Comparison of ENCODE assay signal across 27 mouse cellular contexts in genomic region chr4:150043591-150043990, GRCm38 (mm10). TPM values are rescaled to one million over a fixed set of nuclear protein-coding genes. Genes with fewer than 3 reads are reported as not detected.
DNase-seq lines count a peak whose midpoint lies in the region; ATAC-seq and TF ChIP-seq lines count a peak whose summit lies in the region.
"Had no signal": no experiment of that assay in that cellular context is flagged by ENCODE, and none has a peak within 500 bp of the region (broad histone marks: within the 10 kb centered on the region; RNA-seq: fewer than 3 reads in every experiment).

No protein-coding gene starts in this region.

- intact Hi-C loops in left cerebral cortex, adult 2 months (cut with DNase I): no loop called here

- no peak for ATAC-seq in midbrain, postnatal 0 days (ENCODE audit: low FRiP score)
- ATAC-seq in midbrain, embryonic 15.5 days (replicated peaks): no peak
- ATAC-seq in stomach, postnatal 0 days (ENCODE audit: low FRiP score, low TSS enrichment): no peak
- no peak for ATAC-seq in hindbrain, embryonic 14.5 days (ENCODE audit: low FRiP score)
- ATAC-seq: forebrain, embryonic 14.5 days; forebrain, postnatal 0 days; intestine, postnatal 0 days had no signal

- no peak overlapping the region for H3K9ac ChIP-seq in midbrain, postnatal 0 days (replicated peaks; ENCODE audit: low read length, poor library complexity, severe bottlenecking)
- no peak overlapping the region for H3K9ac ChIP-seq in midbrain, embryonic 15.5 days
- H3K9ac ChIP-seq in MEL (ENCODE audit: control insufficient read depth, low read depth, low read length, poor library complexity, severe bottlenecking): no peak overlapping the region
- H3K9ac ChIP-seq in stomach, postnatal 0 days (ENCODE audit: low read length): no peak overlapping the region
- no peak overlapping the region for H3K9ac ChIP-seq in hindbrain, embryonic 14.5 days
- H3K9ac ChIP-seq: forebrain, postnatal 0 days; heart, embryonic 13.5 days; hindbrain, embryonic 15.5 days had no signal

- no peaks in the 10 kb centered on the region for H3K9me3 ChIP-seq in midbrain, postnatal 0 days (ENCODE audit: low read length)
- no peaks in the 10 kb centered on the region for H3K9me3 ChIP-seq in midbrain, embryonic 15.5 days
- no peaks in the 10 kb centered on the region for H3K9me3 ChIP-seq in MEL (replicated peaks; ENCODE audit: insufficient read depth, low read length)
- H3K9me3 ChIP-seq in stomach, postnatal 0 days (ENCODE audit: control insufficient read depth, low read length): no peaks in the 10 kb centered on the region
- no peaks in the 10 kb centered on the region for H3K9me3 ChIP-seq in hindbrain, embryonic 14.5 days (ENCODE audit: control insufficient read depth, low read length)
- H3K9me3 ChIP-seq: heart, embryonic 13.5 days; hindbrain, embryonic 15.5 days had no signal

- H3K4me1 ChIP-seq in cerebellum, adult 2 months (ENCODE audit: control insufficient read depth, insufficient read depth, low read length): peaks cover 4% of the 10 kb centered on the region; the same call in 1 of the 2 replicates
- peaks cover 12% of the 10 kb centered on the region for H3K4me1 ChIP-seq in midbrain, postnatal 0 days (ENCODE audit: insufficient read depth, low read length)
- peaks cover 11% of the 10 kb centered on the region for H3K4me1 ChIP-seq in midbrain, embryonic 15.5 days
- H3K4me1 ChIP-seq in MEL (ENCODE audit: control insufficient read depth in 1 of 2, insufficient read depth in 2 of 2, low read length in 2 of 2): no peaks in the 10 kb centered on the region
- H3K4me1 ChIP-seq in stomach, postnatal 0 days (replicated peaks; ENCODE audit: control insufficient read depth, insufficient read depth): no peaks in the 10 kb centered on the region; the same call in 1 of the 2 replicates
- peaks cover 12% of the 10 kb centered on the region for H3K4me1 ChIP-seq in hindbrain, embryonic 14.5 days (replicated peaks; ENCODE audit: control insufficient read depth, insufficient read depth, low read length)

- no peaks in the 10 kb centered on the region for H3K79me2 ChIP-seq in MEL (ENCODE audit: control insufficient read depth, insufficient read depth, low read length, poor library complexity)

- TF ChIP-seq POLR2A in cerebellum, adult 2 months (IDR thresholded peaks at IDR 0.05; ENCODE audit: borderline replicate concordance, insufficient read depth, low read length): no peak
- TF ChIP-seq POLR2A in MEL (IDR thresholded peaks at IDR 0.05; ENCODE audit: control insufficient read depth in 1 of 2, insufficient read depth in 1 of 2, low read depth in 1 of 2, low read length in 2 of 2, poor library complexity in 1 of 2): no peak

- TF ChIP-seq RAD21 in MEL (IDR thresholded peaks at IDR 0.05; ENCODE audit: low read depth, low read length): no peak

- no peaks in the 10 kb centered on the region for H3K27me3 ChIP-seq in cerebellum, adult 2 months (ENCODE audit: control insufficient read depth, insufficient read depth, low read length)
- H3K27me3 ChIP-seq in midbrain, postnatal 0 days (ENCODE audit: insufficient read depth, low read length): peaks cover 17% of the 10 kb centered on the region
- H3K27me3 ChIP-seq in midbrain, embryonic 15.5 days (replicated peaks): peaks cover 27% of the 10 kb centered on the region
- peaks cover 4 to 7% of the 10 kb centered on the region in 2 experiments for H3K27me3 ChIP-seq in MEL (ENCODE audit: control insufficient read depth in 1 of 2, insufficient read depth in 2 of 2, low read length in 2 of 2)
- H3K27me3 ChIP-seq in stomach, postnatal 0 days (ENCODE audit: control insufficient read depth, insufficient read depth, low read length): peaks cover 2% of the 10 kb centered on the region; the same call in 1 of the 2 replicates
- peaks cover 23% of the 10 kb centered on the region for H3K27me3 ChIP-seq in hindbrain, embryonic 14.5 days (ENCODE audit: control insufficient read depth, insufficient read depth, low read length)
- H3K27me3 ChIP-seq: CH12.LX had no signal

- H3K36me3 ChIP-seq in midbrain, postnatal 0 days (ENCODE audit: insufficient read depth, low read length): no peaks in the 10 kb centered on the region
- H3K36me3 ChIP-seq in midbrain, embryonic 15.5 days (replicated peaks): no peaks in the 10 kb centered on the region
- no peaks in the 10 kb centered on the region for H3K36me3 ChIP-seq in MEL (ENCODE audit: control insufficient read depth in 1 of 2, insufficient read depth in 2 of 2, low read length in 2 of 2)
- H3K36me3 ChIP-seq in stomach, postnatal 0 days (ENCODE audit: control insufficient read depth, insufficient read depth, low read length): no peaks in the 10 kb centered on the region
- H3K36me3 ChIP-seq in hindbrain, embryonic 14.5 days (replicated peaks; ENCODE audit: control insufficient read depth, insufficient read depth): no peaks in the 10 kb centered on the region
- H3K36me3 ChIP-seq: forebrain, embryonic 10.5 days; G1E; heart, embryonic 13.5 days; hindbrain, embryonic 15.5 days had no signal

- WGBS in cerebellum, adult 2 months: 98% methylated on average over 9 of the region's 9 CpGs
- WGBS in midbrain, postnatal 0 days: 97% methylated on average over 9 of the region's 9 CpGs
- 96% methylated on average over 9 of the region's 9 CpGs for WGBS in midbrain, embryonic 15.5 days
- WGBS in stomach, postnatal 0 days: 93% methylated on average over 9 of the region's 9 CpGs
- WGBS in hindbrain, embryonic 14.5 days: 94% methylated on average over 9 of the region's 9 CpGs

- H3K27ac ChIP-seq in cerebellum, adult 2 months (ENCODE audit: insufficient read depth, low read length): no peak overlapping the region
- no peak overlapping the region for H3K27ac ChIP-seq in midbrain, postnatal 0 days (ENCODE audit: low read depth, low read length)
- no peak overlapping the region for H3K27ac ChIP-seq in midbrain, embryonic 15.5 days
- H3K27ac ChIP-seq in MEL (ENCODE audit: control insufficient read depth, low read depth, low read length): no peak overlapping the region
- no peak overlapping the region for H3K27ac ChIP-seq in stomach, postnatal 0 days (replicated peaks)
- H3K27ac ChIP-seq in left cerebral cortex, adult 2 months: no peak overlapping the region
- H3K27ac ChIP-seq in hindbrain, embryonic 14.5 days: no peak overlapping the region
- H3K27ac ChIP-seq: forebrain, embryonic 10.5 days; gastrocnemius, adult 2 months; heart, embryonic 13.5 days; hindbrain, embryonic 15.5 days had no signal

- H3K4me2 ChIP-seq in midbrain, postnatal 0 days (ENCODE audit: low read depth, low read length, poor library complexity, severe bottlenecking): no peak overlapping the region
- H3K4me2 ChIP-seq in midbrain, embryonic 15.5 days: no peak overlapping the region
- no peak overlapping the region for H3K4me2 ChIP-seq in stomach, postnatal 0 days (replicated peaks; ENCODE audit: low read depth)
- no peak overlapping the region for H3K4me2 ChIP-seq in hindbrain, embryonic 14.5 days (replicated peaks)
- H3K4me2 ChIP-seq: heart, embryonic 13.5 days; hindbrain, embryonic 15.5 days had no signal

- TF ChIP-seq EP300 in MEL (IDR thresholded peaks at IDR 0.05; ENCODE audit: low read depth in 1 of 2, low read length in 2 of 2): no peak
- no peak for TF ChIP-seq EP300 in stomach, postnatal 0 days (optimal IDR thresholded peaks at IDR 0.05)

- no peak overlapping the region for H3K4me3 ChIP-seq in cerebellum, adult 2 months (replicated peaks; ENCODE audit: insufficient read depth, low read depth, low read length)
- H3K4me3 ChIP-seq in midbrain, postnatal 0 days (ENCODE audit: low read depth, low read length): no peak overlapping the region
- no peak overlapping the region for H3K4me3 ChIP-seq in midbrain, embryonic 15.5 days
- no peak overlapping the region for H3K4me3 ChIP-seq in MEL (ENCODE audit: control insufficient read depth in 1 of 2, insufficient read depth in 1 of 2, low read depth in 2 of 2, low read length in 2 of 2)
- H3K4me3 ChIP-seq in stomach, postnatal 0 days (ENCODE audit: low read depth, low read length): no peak overlapping the region
- no peak overlapping the region for H3K4me3 ChIP-seq in left cerebral cortex, adult 2 months
- no peak overlapping the region for H3K4me3 ChIP-seq in hindbrain, embryonic 14.5 days (replicated peaks; ENCODE audit: low read length)
- H3K4me3 ChIP-seq: forebrain, embryonic 10.5 days; gastrocnemius, adult 2 months; heart, embryonic 13.5 days; hindbrain, embryonic 15.5 days had no signal

- DNase-seq in cerebellum, adult 2 months: no peak
- DNase-seq in cerebellum, adult 11-12 months: no peak
- DNase-seq in midbrain, postnatal 0 days (ENCODE audit: low spot score): no peak
- peak; percentile 22 for DNase-seq in MEL (ENCODE audit: low read depth, low spot score)
- DNase-seq in stomach, postnatal 0 days (ENCODE audit: low spot score): no peak
- no peak for DNase-seq in left cerebral cortex, adult 2 months (ENCODE audit: extremely low spot score in 1 of 2, low spot score in 2 of 2)
- no peak for DNase-seq in hindbrain, embryonic 14.5 days (ENCODE audit: low spot score)
- DNase-seq: adrenal gland, adult 2 months; adrenal gland, postnatal 14 days; B cell, adult 2 months; cerebellum, adult 11 months; cerebellum, adult 9-10 months; cerebellum, postnatal 14 days; forebrain, postnatal 0 days; gastrocnemius, adult 2 months; gastrocnemius, postnatal 14 days; heart, adult 11 months; heart, postnatal 14 days; heart, postnatal 4 days had no signal

- TF ChIP-seq CTCF in cerebellum, adult 2 months (IDR thresholded peaks at IDR 0.05; ENCODE audit: borderline replicate concordance, insufficient read depth, low read depth, low read length): peak; percentile 12; the same call in 1 of the 2 replicates
- 0 out of 2 replicates have a peak, but pooled peaks have one; percentile 6 for TF ChIP-seq CTCF in midbrain, postnatal 0 days (IDR thresholded peaks at IDR 0.05)
- TF ChIP-seq CTCF in MEL (IDR thresholded peaks at IDR 0.05 in 2 of 3, conservative IDR thresholded peaks at IDR 0.05 in 1 of 3; ENCODE audit: control insufficient read depth in 1 of 3, insufficient read depth in 1 of 3, low read depth in 2 of 3, low read length in 3 of 3, poor library complexity in 1 of 3, severe bottlenecking in 1 of 3): peak; percentile 26 to 41 (median 28); a peak in 3 of 6 replicates
- 0 out of 2 replicates have a peak, but pooled peaks have one; percentile 19 for TF ChIP-seq CTCF in stomach, postnatal 0 days (IDR thresholded peaks at IDR 0.05; ENCODE audit: low read depth)
- TF ChIP-seq CTCF in left cerebral cortex, adult 2 months (IDR thresholded peaks at IDR 0.05): no peak; the same call in 1 of the 2 replicates

RNA-seq across cellular contexts. Expression of gene H6pd, which starts 34.8 kb away (rescaled TPM):
- polyA plus RNA-seq in cerebellum, adult 2 months (2012; rRNA removed): 11.6 and 14.1 TPM in 2 replicates
- total RNA-seq in midbrain, postnatal 0 days (2014; rRNA removed): 12.6 and 13.6 TPM in 2 replicates
- 3.2 and 3.7 TPM in 2 replicates for polyA plus RNA-seq in midbrain, postnatal 0 days (2015; fragmentation: Nextera tagmentation; extraction: Ambion mirVana)
- 2.5 and 3.1 TPM in 2 replicates for polyA plus RNA-seq in midbrain, embryonic 15.5 days (2015; fragmentation: Nextera tagmentation; extraction: Ambion mirVana)
- 6.9 and 7.8 TPM in 2 replicates for total RNA-seq in MEL (2012; rRNA removed)
- polyA plus RNA-seq in MEL (2012; ENCODE audit: insufficient read depth in 1 of 2, insufficient read length in 2 of 2, low read depth in 1 of 2, low replicate concordance in 2 of 2, missing spikeins in 1 of 2): 10 to 100 TPM in 1 of 2 experiments, not detected in 1; 10.8 TPM
- polyA plus RNA-seq in stomach, postnatal 0 days (2015; fragmentation: Nextera tagmentation; extraction: Ambion mirVana): 11.8 and 12.3 TPM in 2 replicates
- 10 to 100 TPM; 11.6 to 16.0 TPM for total RNA-seq in left cerebral cortex, adult 2 months (2021)
- 3.1 and 3.2 TPM in 2 replicates for polyA plus RNA-seq in hindbrain, embryonic 14.5 days (2014; fragmentation: Nextera tagmentation; extraction: Ambion mirVana)

RNA-seq across cellular contexts. Expression of gene Gpr157, which starts 43.6 kb away (rescaled TPM):
- 2.9 and 3.1 TPM in 2 replicates for polyA plus RNA-seq in cerebellum, adult 2 months (2012; rRNA removed)
- 4.4 TPM in 2 replicates for total RNA-seq in midbrain, postnatal 0 days (2014; rRNA removed)
- polyA plus RNA-seq in midbrain, postnatal 0 days (2015; fragmentation: Nextera tagmentation; extraction: Ambion mirVana): 0.47 and 0.49 TPM in 2 replicates
- polyA plus RNA-seq in midbrain, embryonic 15.5 days (2015; fragmentation: Nextera tagmentation; extraction: Ambion mirVana): 0.32 and 0.55 TPM in 2 replicates
- 0.19 and 0.20 TPM in 2 replicates for total RNA-seq in MEL (2012; rRNA removed)
- polyA plus RNA-seq in MEL (2012; ENCODE audit: insufficient read depth in 1 of 2, insufficient read length in 2 of 2, low read depth in 1 of 2, low replicate concordance in 2 of 2, missing spikeins in 1 of 2): under 1 TPM in 1 of 2 experiments, not detected in 1; 0.88 TPM
- 0.55 and 0.75 TPM in 2 replicates for polyA plus RNA-seq in stomach, postnatal 0 days (2015; fragmentation: Nextera tagmentation; extraction: Ambion mirVana)
- total RNA-seq in left cerebral cortex, adult 2 months (2021): 1 to 10 TPM; 1.5 TPM
- 0.33 and 0.39 TPM in 2 replicates for polyA plus RNA-seq in hindbrain, embryonic 14.5 days (2014; fragmentation: Nextera tagmentation; extraction: Ambion mirVana)
